ENCODE assay signal across 17 mouse cellular contexts in the genomic region with DNA sequence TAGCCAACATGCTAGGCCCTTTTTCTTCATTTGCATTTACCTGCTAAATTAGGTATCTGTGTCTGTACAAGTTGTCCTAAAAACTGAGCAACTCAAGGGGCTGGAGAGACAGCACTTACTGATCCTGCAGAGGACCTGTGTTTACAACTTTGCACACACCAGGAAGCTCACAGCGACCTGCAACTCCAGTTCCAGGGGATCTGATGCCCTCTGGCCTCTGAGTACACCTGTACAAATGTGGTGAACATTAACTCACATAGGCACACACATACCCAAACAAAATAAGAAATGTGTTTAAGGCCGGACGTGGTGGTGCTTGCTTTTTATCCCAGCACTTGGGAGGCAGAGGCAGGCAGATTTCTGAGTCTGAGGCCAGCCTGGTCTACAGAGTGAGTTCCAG. TPM values are rescaled to one million over a fixed set of nuclear protein-coding genes. Genes with fewer than 3 reads are reported as not detected.
"Had no signal": no experiment of that assay in that cellular context is flagged by ENCODE, and none has a peak within 500 bp of the region (broad histone marks: within the 10 kb centered on the region; RNA-seq: fewer than 3 reads in every experiment).

No protein-coding gene starts in this region.

- H3K9me3 ChIP-seq: lung, embryonic 15.5 days; midbrain, embryonic 13.5 days; midbrain, embryonic 15.5 days; neural tube, embryonic 12.5 days had no signal

- ATAC-seq: liver, postnatal 0 days; lung, postnatal 0 days; midbrain, embryonic 13.5 days; midbrain, embryonic 15.5 days had no signal

- H3K4me1 ChIP-seq: lung, embryonic 15.5 days; midbrain, embryonic 13.5 days; neural tube, embryonic 12.5 days had no signal

- H3K36me3 ChIP-seq: lung, embryonic 15.5 days; midbrain, embryonic 13.5 days; midbrain, embryonic 15.5 days; neural tube, embryonic 12.5 days had no signal

- H3K27ac ChIP-seq: lung, embryonic 15.5 days; macrophage; midbrain, embryonic 13.5 days; midbrain, embryonic 15.5 days; neural tube, embryonic 12.5 days had no signal

- H3K4me2 ChIP-seq: lung, embryonic 15.5 days; midbrain, embryonic 11.5 days; midbrain, embryonic 13.5 days; midbrain, embryonic 15.5 days; neural tube, embryonic 12.5 days had no signal

- DNase-seq: liver, postnatal 0 days; lung, adult 2 months; lung, postnatal 14 days; lung, postnatal 36 days; right cerebral cortex, postnatal 14 days; spleen, adult 18-20 months; thymus, adult 18-20 months; thymus, postnatal 25 days; thymus, postnatal 4 days had no signal

- H3K4me3 ChIP-seq: lung, embryonic 15.5 days; megakaryocyte, embryonic 14.5 days; midbrain, embryonic 13.5 days; midbrain, embryonic 15.5 days; neural tube, embryonic 12.5 days had no signal

- H3K27me3 ChIP-seq: lung, embryonic 15.5 days; megakaryocyte, embryonic 14.5 days; midbrain, embryonic 15.5 days; neural tube, embryonic 12.5 days had no signal

- H3K9ac ChIP-seq: liver, postnatal 0 days; lung, embryonic 15.5 days; midbrain, embryonic 13.5 days; midbrain, embryonic 15.5 days; neural tube, embryonic 12.5 days had no signal

RNA-seq across cellular contexts. Expression of a gene that starts 47.3 kb away (rescaled TPM):
- polyA plus RNA-seq: macrophage had no signal
